Mouse (Mus musculus) cerebellum, adult 9-10 months (tissue): ENCODE measurements around the gene Kif18b.

Experiments
- DNase-seq: peaks from one replicate; pipeline ENCODE4 v3.0.0; 2022

Kif18b gene

DNA sequence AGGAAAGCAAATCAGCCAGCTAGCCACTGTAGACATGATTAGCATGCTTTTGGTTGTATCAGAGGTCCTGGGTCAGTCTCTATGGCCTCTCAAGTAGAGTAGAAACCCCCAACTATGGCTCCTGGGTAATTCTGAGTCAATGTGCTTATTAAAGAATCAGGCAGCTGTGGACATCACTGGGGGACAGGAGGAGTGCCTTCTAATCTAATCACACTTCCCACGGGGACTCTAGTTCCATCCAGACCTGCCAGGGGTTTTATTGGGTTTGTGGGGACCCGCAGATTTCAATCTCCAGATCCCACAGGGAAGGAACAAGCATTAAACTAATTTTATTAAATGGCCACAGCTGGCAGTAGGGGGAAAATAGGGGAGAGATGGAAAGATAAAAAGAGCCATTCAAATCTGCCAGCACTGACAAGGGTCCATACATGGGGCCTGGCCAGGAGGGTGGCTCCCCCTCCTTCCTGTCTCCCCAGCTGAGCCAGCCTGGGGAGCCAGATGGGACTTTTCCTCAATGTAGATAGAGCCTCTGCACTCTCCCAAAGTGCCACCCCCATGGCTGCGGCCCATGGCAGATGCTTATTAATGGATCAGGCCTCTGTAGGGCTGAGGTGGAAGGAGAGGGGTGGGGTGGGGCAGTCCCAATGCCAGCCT lies 12.7 kb upstream of the Kif18b start:
- no peak for DNase-seq

DNA sequence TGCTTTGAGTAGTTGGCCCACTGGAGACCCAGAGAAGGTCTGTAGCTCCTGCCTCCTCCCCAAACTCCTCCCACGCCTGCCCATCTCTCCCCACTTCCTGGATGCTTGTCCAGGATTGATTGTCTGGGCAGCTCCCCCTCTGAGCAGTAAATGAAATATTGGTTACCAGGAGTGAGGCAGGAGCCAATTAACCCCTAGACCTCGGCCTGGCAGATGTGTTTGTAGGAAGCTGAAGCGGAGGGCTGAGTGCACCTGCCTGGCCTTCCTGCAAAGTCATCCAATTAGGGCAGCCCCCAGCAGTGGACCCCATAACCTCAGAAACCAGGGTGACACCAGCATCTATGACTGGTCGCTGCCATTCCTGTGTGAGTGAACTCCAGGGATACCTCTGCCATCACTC lies 11.3 kb upstream of the Kif18b start:
- DNase-seq = no peak

DNA sequence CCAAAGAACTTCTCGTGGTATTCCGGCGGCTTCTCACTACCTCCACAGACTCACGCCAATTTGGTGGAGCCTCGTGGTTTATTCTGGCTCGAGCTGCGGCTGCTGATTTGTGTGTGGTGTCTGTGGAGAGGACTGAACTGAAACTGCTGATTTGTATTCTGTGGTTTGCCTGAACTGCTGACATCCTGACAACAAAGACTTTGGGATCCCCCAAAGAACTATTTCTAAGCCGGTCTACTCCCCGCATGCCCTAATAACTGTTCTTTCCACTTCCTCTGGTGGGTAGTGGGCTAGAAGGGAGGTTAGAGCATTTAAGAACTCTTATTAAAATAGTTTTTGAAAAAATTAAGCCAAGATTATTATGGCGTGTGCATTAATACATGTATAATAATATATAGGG lies 5.7 kb upstream of the Kif18b start:
- DNase-seq = no peak

DNA sequence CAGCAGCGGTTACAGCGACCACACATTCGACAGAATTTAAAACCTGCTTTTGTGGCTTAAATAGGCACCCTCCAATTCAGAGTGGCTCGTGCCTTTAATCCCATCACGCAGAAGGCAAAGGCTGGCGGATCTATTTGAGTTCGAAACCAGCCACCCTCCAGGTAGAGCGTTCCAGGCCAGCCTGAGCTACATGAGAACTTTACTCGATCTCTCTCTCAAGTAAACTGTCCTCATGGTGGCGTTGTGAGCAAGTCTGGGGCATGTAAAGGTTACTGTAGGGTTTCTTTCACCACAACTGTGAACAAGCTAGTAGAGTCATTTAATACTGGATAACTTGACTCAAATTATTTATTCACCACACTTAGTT lies 410 bp upstream of the Kif18b start:
- no peak for DNase-seq

DNA sequence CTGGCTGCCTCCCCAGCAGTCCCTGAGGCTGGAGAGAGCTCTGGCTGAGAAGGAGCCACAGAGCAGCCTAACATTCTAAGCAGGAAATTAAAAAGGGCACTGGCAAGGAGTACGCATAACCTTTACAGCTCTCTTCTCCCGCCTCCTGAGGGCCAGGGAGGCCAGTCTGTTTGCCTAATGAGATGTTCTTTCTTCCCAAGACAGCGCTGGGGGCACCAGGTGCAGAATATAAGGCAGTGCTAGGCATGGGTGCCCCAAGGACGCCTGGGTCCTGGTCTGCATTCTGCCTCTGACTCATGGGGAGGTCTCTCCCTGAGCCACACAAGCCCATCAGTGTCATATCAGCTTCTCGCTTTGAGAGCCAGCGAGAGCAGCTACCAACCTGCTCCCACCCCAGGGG lies 3.4 kb downstream of the Kif18b start:
- no peak for DNase-seq

DNA sequence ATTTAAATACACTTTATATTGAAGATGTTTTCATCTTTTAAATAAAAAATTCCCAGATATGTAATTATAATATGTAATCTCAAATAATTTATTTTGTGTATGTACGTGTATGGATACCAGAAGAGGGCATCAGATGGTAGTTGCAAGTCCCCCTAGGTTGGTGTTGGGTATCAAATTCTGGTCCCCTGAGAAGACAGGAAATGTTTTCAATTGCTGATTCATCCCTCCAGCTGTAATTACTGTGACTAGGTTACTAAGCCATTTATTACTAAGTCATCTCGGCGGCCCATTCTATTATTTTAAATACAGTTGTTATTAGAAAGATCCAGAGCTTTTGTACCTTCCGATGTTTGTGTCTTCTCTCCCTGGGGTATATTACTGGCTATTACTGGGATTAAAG lies 6.8 kb downstream of the Kif18b start:
- no peak for DNase-seq

DNA sequence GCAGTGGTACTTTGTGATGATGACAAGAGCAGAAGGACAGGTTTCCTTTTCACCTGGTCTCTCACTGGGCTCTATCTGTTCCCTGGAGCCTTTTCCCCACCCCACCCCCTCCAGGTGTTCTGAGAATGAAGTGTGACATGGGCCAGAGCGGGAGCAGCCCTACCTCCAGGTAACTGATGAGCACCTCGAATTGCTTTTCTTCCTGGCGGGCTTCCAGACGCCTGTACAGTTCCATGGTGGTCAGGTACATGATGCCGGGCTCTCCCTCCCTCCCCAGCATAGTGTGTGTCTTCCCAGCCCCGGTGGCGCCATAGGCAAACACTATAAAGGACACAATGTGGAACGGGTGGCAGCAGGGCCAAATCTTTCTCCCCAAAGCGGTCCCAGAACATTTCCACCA lies 9.5 kb downstream of the Kif18b start:
- DNase-seq = no peak

DNA sequence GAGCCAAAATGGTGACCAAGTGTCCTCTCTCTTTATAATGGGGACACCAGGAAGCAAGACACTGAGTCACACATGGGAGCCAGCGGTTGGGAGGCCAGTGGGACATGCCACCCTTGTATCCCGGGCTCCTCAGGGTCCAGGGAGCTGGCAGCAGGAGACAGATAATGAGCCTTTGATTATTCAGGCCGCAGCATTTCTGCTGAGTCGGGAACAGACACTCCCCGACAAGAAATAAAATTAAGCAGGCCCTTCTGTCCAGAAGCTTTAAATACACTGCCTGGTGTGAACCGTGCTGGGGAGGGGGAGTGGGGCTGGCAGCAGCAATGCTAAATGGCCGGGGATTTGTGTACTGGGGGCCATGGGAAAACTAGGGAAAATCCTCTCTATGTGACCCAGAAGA lies 13.5 kb downstream of the Kif18b start:
- no peak for DNase-seq

DNA sequence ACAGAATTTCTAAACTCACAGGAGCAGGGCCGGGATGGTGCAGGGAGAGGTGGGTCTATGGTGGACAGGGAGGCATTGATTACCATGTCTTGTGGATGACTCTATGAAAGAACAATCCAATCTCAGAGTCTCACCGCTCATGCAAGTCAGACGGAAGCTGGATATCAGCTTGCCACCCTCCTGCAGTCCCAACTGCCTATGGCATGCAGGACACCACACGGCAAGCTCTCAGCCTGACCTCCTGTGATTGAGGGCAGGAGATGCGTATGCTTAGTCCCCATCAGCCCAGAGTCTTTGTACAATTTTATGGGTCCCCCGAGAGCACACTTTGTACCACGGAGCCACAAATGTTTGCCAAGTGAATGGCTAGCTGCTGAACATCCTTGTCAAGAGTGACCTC lies 21.3 kb downstream of the Kif18b start:
- no peak for DNase-seq

DNA sequence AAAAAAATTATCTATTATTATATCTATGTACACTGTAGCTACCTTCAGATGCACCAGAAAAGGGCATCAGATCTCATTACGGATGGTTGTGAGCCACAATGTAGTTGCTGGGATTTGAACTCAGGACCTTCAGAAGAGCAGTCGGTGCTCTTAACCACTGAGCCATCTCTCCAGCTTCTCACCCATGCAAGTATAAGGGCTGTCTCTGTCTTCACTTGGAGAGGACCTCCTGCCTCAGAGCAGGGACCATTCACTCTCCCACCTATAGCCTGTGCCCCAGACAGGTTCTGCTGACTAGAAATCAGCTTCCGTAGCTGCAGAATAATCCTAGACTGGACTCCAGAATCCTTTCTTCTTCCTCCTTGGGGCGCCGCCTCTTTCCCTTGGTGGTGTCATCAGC lies 22.8 kb downstream of the Kif18b start:
- DNase-seq = no peak

DNA sequence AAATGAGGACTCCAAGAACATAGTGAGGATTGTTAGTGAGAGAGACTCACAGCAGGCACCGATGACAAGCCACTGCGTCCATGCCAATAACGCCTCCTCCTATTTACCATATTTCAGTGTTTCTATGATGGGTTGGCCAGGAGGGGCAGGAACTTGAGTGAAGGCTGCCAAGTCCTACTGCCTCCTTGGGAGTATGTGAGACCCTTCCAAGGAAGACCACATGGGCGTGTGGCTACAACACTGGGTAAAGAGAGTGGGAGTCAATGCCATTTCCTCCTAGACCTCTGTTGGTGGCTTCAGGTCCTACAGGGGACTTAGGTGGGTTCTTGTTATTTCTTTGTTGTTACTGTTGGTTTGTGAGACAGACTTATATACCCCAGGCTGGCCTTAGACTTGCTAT lies 23.7 kb downstream of the Kif18b start:
- DNase-seq = no peak

DNA sequence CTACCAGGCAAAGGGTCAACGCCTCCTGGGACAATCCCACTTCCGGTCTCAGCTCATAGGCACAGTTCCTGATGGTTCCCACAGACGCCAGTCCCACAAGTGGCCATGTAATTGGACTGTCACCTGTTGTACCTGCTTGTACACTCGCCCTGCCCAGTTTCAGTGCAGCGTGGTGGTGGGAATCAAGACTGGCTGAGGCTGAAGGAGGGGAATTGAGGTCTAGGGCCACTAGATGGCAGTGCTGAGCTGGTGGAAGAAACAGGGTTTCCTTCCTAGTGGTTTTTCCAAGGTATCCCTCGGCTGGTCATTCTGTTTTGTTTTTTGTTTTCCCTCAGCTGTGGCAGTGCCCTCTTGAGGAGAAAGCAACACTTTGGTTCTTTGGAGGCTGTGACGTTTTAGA lies 24.2 kb downstream of the Kif18b start, which contains the start of gene Gfap:
Gene Gfap (minus strand): TSS at position 150 of the 400 bp plus-strand sequence.
- DNase-seq = peak; percentile 87

DNA sequence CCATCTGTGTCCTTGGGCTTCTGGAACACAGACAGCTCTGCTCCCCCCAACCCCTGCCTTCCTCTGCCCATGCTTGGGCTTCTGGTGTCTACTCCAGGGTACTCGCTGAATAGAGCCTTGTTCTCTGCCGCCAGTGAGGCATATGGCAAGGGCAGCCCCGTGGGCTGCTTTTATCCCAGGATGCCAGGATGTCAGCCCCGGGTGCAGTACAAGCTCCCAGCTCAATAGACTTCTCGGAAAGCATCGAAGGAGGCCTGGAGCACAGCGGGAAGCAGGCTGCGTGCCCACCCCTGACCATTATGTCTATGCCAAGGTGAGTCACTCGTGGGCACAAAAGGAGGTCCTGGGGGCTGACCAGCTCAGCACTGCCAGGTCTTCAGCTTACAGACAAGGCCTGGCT lies 26.5 kb downstream of the Kif18b start:
- DNase-seq = peak; percentile 81

DNA sequence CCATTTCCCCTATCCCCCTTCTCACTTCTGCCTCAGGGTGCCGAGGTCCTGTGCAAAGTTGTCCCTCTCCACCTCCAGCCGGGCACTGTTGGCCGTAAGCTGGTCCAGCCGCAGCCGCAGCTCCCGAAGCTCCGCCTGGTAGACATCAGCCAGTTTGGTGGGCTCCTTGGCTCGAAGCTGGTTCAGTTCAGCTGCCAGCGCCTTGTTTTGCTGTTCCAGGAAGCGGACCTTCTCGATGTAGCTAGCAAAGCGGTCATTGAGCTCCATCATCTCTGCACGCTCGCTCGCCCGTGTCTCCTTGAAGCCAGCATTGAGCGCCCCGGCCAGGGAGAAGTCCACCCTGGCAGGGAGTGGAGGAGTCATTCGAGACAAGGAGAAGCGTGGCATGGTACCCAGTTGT lies 28.3 kb downstream of the Kif18b start:
- DNase-seq = no peak

DNA sequence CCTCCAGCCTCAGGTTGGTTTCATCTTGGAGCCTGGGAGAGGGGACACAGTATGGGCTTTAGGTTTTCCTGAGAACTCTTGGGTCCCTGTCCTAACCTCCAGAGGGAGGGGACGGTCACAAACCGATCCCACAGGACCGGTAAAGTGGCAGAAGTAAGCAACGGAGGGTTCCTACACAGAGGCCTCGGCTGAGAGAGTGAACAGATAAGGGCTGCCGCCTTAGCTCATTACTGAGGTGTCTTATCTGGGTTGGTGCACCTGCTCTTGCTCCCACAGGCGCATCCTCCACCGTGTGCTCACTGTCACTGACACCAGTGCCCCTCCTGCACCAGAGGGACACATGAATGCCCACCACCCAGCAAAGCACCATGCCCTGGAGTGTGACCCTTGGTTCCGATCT lies 29.1 kb downstream of the Kif18b start:
- no peak for DNase-seq

DNA sequence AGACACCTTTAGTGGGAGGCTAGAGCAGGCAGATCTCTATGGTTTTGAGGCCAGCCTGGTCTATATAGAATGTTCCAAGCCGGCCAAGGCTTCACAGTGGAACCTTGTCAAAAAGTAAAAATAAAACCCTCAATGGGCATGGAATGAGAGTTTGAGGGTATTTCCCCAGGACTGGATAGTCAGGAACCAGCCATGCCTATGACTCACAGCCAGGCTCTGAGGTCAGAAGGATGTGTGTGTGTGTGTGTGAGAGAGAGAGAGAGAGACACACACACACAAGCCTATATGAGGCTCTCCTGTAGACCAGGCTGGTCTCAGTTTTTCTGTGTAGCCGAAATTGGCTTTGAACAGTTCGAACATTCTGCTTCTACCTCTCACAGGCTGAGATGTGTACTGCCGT lies 30.2 kb downstream of the Kif18b start:
- DNase-seq = no peak

DNA sequence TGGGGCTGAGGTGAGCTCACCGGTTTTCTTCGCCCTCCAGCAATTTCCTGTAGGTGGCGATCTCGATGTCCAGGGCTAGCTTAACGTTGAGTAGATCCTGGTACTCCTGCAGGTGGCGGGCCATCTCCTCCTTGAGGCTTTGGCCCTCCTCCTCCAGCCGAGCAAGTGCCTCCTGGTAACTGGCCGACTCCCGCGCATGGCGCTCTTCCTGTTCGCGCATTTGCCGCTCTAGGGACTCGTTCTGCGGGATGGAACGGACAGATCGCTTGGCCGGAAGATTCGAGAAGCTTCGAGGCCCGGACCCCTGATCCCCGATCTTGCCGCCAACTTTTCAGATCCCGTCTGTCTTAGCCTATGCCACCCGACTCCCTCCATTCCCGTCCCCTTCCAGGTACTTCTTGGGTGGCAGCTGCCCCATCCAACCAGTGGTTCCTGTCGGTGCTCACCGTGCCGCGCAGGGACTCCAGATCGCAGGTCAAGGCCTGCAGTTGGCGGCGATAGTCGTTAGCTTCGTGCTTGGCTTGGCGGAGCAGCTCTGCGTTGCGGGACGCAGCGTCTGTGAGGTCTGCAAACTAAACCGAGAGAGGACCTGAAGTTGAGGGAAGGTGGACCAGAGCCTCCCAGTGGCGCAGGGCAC lies 31.8 kb downstream of the Kif18b start:
- peak; percentile 73 for DNase-seq

DNA sequence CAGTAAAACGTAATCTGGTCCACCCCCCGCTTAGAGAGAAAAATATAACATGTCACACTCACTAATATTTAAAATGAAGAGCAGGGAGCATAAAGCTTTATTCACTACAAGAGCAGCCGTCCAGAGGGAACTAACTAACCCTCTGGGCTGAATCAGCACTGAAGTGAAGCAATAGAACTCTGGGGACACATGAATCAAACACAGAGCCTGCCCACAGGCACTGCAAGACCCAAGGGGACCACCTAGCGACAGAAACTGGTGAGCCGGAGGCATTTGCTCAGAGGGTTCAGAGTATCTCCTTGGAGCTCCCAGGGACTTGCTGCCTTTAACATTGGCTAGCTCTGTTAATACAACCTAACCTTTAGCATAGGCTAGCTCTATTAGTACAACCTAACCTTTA lies 34.8 kb downstream of the Kif18b start:
- no peak for DNase-seq

DNA sequence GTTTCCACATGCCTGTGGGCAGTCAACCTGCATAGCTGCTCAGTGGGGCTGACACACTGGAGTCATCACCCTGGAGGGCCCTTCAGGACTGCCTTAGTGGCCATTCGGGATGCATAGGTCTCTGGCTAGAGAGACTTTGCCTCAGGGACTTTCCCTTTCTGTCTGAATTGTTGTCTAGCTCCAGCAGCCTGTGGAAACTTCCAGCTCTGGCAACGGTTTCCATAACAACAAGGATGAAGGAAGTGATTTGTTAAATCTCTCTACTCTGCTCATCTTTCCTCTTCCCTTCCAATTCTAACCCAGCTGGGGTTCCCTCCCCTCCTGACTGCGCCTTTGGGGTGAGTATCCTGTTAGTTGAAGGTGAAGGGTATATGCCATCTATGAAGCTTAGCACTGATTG lies 36.8 kb downstream of the Kif18b start:
- no peak for DNase-seq

DNA sequence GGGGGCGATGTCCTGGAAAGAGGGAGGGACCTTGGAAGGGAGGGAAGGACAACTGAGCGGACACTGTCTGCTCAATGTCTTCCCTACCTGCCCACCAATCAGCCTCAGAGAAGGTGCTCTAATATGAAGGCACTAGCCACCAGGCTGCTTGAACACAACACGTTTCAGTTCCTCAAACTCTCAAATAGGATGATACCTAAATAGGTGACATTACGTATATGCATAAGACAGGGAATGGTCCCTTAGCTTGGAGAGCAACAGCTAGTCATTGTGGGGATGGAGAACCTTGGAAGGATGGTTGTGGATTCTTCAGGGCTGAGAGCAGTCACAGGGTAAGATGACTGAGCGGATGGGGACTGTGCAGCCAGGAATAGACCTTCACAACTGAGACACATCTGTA lies 37.5 kb downstream of the Kif18b start:
- no peak for DNase-seq

DNA sequence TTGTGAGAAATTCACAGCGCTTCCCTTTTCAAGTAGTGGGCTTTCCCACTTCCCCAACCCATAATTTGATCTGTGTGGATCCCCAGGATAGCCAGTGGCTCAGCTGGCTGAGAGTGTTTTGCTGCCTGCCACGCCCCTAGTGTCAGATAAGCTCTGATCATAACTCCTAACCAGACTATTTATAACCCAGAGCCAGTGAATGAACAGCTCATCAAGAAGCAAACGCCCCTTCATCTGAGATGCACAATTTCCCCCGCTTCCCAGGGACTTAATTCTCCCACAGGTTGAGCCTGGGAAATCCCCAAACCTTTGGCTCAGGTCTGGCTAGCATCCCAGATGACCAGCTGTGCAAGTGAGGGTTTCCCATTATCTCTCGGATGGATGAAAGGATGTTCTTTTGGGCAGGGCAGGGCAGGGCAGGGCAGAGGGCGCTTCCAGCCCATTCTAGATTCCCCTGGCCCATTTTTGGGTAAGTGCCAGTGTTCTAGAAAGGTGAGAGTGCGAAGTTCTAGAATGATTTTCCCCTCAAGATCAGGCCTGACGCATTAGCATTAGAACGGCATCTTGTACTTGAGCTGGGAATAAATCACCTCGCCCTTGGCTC lies 40.2 kb downstream of the Kif18b start, which contains the start of gene Fam187a:
Gene Fam187a (plus strand): TSS at position 554 of the 604 bp plus-strand sequence.
- no peak for DNase-seq

DNA sequence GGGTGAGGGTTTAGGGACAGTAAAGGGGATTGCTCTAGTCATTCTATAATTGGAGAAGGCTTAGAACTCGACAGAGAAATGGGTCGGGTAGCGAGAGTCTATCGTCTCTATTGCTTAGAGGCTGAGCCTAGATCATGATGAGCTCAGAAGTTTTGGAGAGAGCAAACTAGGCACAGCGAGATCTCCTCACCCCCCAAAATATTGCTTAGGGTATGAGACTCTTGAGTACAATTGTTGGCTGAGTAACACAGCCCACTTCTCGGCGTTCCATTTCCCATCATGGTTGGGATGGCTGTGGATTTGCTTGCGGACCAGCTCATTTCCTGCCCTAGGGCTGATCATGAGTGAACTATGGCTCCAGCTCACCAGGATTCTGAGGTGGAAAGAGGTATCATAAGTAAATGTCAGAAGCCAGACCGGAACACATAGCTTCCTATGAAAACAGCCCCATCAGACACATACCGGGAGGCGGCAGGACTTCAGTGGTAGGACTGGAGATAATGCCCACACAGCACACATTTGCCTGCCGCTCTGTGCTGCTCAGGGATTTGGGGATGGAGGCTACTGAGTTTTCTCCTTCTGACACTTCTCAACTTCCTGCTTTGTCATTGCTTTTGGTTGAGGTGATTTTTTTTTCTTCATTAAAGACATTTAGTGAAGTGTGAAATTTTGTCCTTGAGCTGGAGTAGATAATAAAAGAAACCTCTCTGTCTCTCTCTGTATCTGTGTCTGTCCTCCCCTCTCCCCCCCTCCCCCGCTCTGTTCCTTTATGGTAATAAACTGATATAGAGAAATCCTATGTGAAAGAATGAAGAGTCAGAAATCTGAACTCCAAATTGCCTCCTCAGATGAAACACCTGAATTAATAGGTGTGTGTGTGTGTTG lies 43.4 kb downstream of the Kif18b start:
- DNase-seq = peak; percentile 50

DNA sequence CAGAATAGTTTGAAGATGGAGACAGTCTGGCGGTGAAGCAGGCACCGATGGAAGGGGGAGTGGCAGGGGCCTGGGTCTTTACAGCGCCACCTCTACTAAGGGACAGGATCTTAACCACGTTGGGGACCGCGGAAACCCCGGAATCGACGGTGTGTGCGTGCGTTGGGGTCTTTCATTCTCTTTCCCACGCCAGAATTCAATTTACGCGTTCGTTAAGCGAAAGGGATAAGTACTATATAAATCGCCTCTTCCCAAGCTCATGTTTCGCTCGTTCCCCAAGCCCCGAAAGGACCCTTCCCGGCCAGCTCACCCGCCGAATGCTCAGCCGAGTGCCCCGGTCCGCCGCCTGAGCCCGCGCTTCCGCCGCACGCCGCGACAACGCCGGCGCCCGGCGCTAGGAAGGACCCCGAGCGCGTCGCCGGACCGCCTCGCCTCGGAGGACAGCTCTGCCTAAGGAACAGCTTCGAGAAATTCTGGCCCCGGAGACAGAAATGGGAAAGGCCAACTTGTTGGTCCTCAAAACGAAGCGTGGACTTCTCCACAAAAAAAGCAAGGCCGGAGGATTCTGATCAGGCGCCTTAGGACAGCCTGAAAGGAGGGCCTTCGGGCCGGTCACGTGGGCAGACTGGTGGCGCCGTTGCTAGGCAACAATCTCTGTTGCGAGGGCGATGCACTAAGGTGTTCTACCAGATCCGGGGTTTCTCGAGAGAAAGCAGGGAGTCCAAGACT lies 44.2 kb downstream of the Kif18b start, which contains the start of the genes Eftud2 and Ccdc103:
Gene Eftud2 (minus strand): TSS at position 401 of the 729 bp plus-strand sequence.
Gene Ccdc103 (plus strand): TSS at position 620 of the 729 bp plus-strand sequence.
- peak; percentile 95 for DNase-seq
